Mouse (Mus musculus): ENCODE data around the gene Bola1. TPM values are rescaled to one million over a fixed set of nuclear protein-coding genes. Genes with fewer than 3 reads are reported as not detected.

Bola1 gene
- total and polyA plus RNA-seq, 3 experiments: 115 to 124 TPM; not detected in 1

DNA sequence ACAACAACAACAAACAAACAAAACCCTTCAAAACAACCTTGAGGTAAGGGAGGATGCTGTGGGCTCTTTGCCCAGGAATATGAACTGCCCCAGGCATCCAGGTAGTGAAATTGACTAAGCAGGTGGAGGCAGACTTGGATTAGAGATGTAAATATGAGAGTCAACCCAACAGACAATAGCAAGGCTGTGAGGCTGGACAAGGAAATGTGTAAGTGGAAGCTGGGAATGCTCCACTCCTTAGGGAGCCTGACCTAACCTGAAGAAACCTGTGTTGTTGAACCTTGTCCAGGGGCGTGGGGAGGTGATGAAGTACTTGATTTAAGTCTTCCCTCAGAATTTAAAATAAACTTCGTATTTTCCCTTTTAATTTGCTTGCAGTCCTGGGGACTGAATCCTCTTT is 40.6 kb downstream of the Bola1 start:
- Histone ChIP-seq H3K9ac (ENCODE audit: control insufficient read depth, low read depth, low read length, poor library complexity, severe bottlenecking) (no peak overlapping the region), H3K9me3 (replicated peaks; ENCODE audit: insufficient read depth, low read length) (no peaks in the 10 kb centered on the region), H3K36me3 (ENCODE audit: control insufficient read depth in 1 of 2, insufficient read depth in 2 of 2, low read length in 2 of 2) (peaks cover 22 to 24% of the 10 kb centered on the region in 2 experiments), H3K27me3 (ENCODE audit: control insufficient read depth in 1 of 2, insufficient read depth in 2 of 2, low read length in 2 of 2) (no peaks in the 10 kb centered on the region), H3K4me3 (ENCODE audit: control insufficient read depth in 1 of 2, insufficient read depth in 1 of 2, low read depth in 2 of 2, low read length in 2 of 2) (no peak overlapping the region), H3K4me1 (ENCODE audit: control insufficient read depth in 1 of 2, insufficient read depth in 2 of 2, low read length in 2 of 2) (peaks cover 2 to 18% of the 10 kb centered on the region in 2 experiments), H3K27ac (ENCODE audit: control insufficient read depth, low read depth, low read length) (no peak overlapping the region), H3K79me2 (ENCODE audit: control insufficient read depth, insufficient read depth, low read length, poor library complexity) (peaks cover 17% of the 10 kb centered on the region)
- TF ChIP-seq POLR2AphosphoS2 (IDR thresholded peaks at IDR 0.05; ENCODE audit: low read length): peak; percentile 73
- TF ChIP-seq GABPA (IDR thresholded peaks at IDR 0.05; ENCODE audit: low read depth, low read length): no peak
- no peak for TF ChIP-seq SIN3A (IDR thresholded peaks at IDR 0.05; ENCODE audit: low read length)
- no peak for TF ChIP-seq USF1 (IDR thresholded peaks at IDR 0.05; ENCODE audit: low read depth, low read length)
- no peak; the same call in 1 of the 2 replicates for TF ChIP-seq ZMIZ1 (IDR thresholded peaks at IDR 0.05; ENCODE audit: low read depth, low read length)
- TF ChIP-seq NELFE (IDR thresholded peaks at IDR 0.05; ENCODE audit: low read depth, low read length): peak; percentile 13; the same call in 1 of the 2 replicates
- no peak for TF ChIP-seq RCOR1 (IDR thresholded peaks at IDR 0.05; ENCODE audit: low read depth, low read length)
- TF ChIP-seq GATA1 (IDR thresholded peaks at IDR 0.05; ENCODE audit: low read depth, low read length): no peak
- TF ChIP-seq MXI1 (IDR thresholded peaks at IDR 0.05; ENCODE audit: low read depth, low read length): no peak
- no peak for TF ChIP-seq ZC3H11A (IDR thresholded peaks at IDR 0.05; ENCODE audit: low read depth, low read length)
- no peak for TF ChIP-seq HCFC1 (IDR thresholded peaks at IDR 0.05; ENCODE audit: low read depth, low read length)
- TF ChIP-seq ELF1 (IDR thresholded peaks at IDR 0.05; ENCODE audit: low read depth, low read length): no peak
- no peak for TF ChIP-seq RAD21 (IDR thresholded peaks at IDR 0.05; ENCODE audit: low read depth, low read length)
- no peak for TF ChIP-seq MAX (IDR thresholded peaks at IDR 0.05; ENCODE audit: low read length)
- TF ChIP-seq TCF12 (IDR thresholded peaks at IDR 0.05; ENCODE audit: low read depth, low read length): no peak
- no peak for TF ChIP-seq USF2 (IDR thresholded peaks at IDR 0.05; ENCODE audit: borderline replicate concordance in 1 of 2, insufficient read depth in 1 of 2, low read depth in 1 of 2, low read length in 2 of 2)
- TF ChIP-seq ZKSCAN1 (IDR thresholded peaks at IDR 0.05; ENCODE audit: low read depth, low read length): no peak
- no peak for TF ChIP-seq NRF1 (IDR thresholded peaks at IDR 0.05; ENCODE audit: insufficient read depth, low read depth, low read length, poor library complexity, severe bottlenecking)
- TF ChIP-seq POLR2A (IDR thresholded peaks at IDR 0.05; ENCODE audit: control insufficient read depth in 1 of 2, insufficient read depth in 1 of 2, low read depth in 1 of 2, low read length in 2 of 2, poor library complexity in 1 of 2): peak in 1 of 2 experiments; percentile 18; a peak in 1 of 4 replicates
- peak; percentile 39 for DNase-seq (ENCODE audit: low read depth, low spot score)

DNA sequence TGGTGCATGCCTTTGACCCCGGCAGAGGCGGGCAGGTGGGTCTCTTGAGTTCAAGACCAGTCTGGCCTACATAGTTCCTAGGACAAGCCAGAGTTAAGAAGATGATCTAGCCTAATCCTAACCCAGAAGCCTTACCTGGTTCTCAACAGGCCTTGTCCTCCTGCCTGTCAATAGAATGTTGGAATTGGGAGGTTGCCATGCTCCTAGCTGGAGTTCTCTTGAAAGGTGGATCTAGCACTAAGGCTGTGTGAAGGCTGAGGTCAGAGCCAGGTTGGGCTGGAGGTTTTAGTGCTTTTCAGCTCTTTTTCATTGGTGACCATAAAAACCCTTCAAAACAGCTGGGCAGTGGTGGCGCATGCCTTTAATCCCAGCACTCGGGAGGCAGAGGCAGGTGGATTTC is 41.1 kb downstream of the Bola1 start:
- Histone ChIP-seq H3K9ac (ENCODE audit: control insufficient read depth, low read depth, low read length, poor library complexity, severe bottlenecking) (no peak overlapping the region), H3K79me2 (ENCODE audit: control insufficient read depth, insufficient read depth, low read length, poor library complexity) (peaks cover 21% of the 10 kb centered on the region), H3K9me3 (replicated peaks; ENCODE audit: insufficient read depth, low read length) (no peaks in the 10 kb centered on the region), H3K4me1 (ENCODE audit: control insufficient read depth in 1 of 2, insufficient read depth in 2 of 2, low read length in 2 of 2) (peaks cover 2 to 23% of the 10 kb centered on the region in 2 experiments), H3K27ac (ENCODE audit: control insufficient read depth, low read depth, low read length) (no peak overlapping the region), H3K36me3 (ENCODE audit: control insufficient read depth in 1 of 2, insufficient read depth in 2 of 2, low read length in 2 of 2) (peaks cover 24 to 25% of the 10 kb centered on the region in 2 experiments), H3K4me3 (ENCODE audit: control insufficient read depth in 1 of 2, insufficient read depth in 1 of 2, low read depth in 2 of 2, low read length in 2 of 2) (no peak overlapping the region), H3K27me3 (ENCODE audit: control insufficient read depth in 1 of 2, insufficient read depth in 2 of 2, low read length in 2 of 2) (no peaks in the 10 kb centered on the region)
- DNase-seq (ENCODE audit: low read depth, low spot score): peak; percentile 37
- no peak for TF ChIP-seq MAZ (IDR thresholded peaks at IDR 0.05; ENCODE audit: low read depth, low read length)
- TF ChIP-seq POLR2AphosphoS2 (IDR thresholded peaks at IDR 0.05; ENCODE audit: low read length): peak; percentile 44
- TF ChIP-seq POLR2A (IDR thresholded peaks at IDR 0.05; ENCODE audit: control insufficient read depth in 1 of 2, insufficient read depth in 1 of 2, low read depth in 1 of 2, low read length in 2 of 2, poor library complexity in 1 of 2): peak in 1 of 2 experiments; percentile 36; a peak in 2 of 4 replicates
- TF ChIP-seq TAL1 (IDR thresholded peaks at IDR 0.05; ENCODE audit: low read length): no peak
- TF ChIP-seq CHD2 (IDR thresholded peaks at IDR 0.05; ENCODE audit: low read length): no peak
- no peak for TF ChIP-seq NRF1 (IDR thresholded peaks at IDR 0.05; ENCODE audit: insufficient read depth, low read depth, low read length, poor library complexity, severe bottlenecking)
- no peak for TF ChIP-seq MYC (IDR thresholded peaks at IDR 0.05; ENCODE audit: low read depth, low read length)
